Mouse (Mus musculus) neural tube, embryonic 15.5 days (tissue): ENCODE measurements around the gene Phgr1. TPM values are rescaled to one million over a fixed set of nuclear protein-coding genes. Genes with fewer than 3 reads are reported as not detected.

ENCODE experiments used
- ATAC-seq: fragments of 200-750 bp; cut with Nextera tagmentation; 2 replicates; pipeline ENCODE4 v1.8.0; 2017; ENCODE audit warnings: mild to moderate bottlenecking, moderate TSS enrichment, moderate library complexity; ENCODE audit not compliant: low FRiP score
- H3K27ac ChIP-seq: fragments of 300-500 bp; sonication (generic); replicated peaks from 2 replicates; pipeline ENCODE4 v1.5.1; 2015; ENCODE audit warnings: mild to moderate bottlenecking, inconsistent platforms
- H3K27me3 ChIP-seq: fragments of 300-500 bp; sonication (generic); replicated peaks from 2 replicates; pipeline ENCODE4 v1.6.1; 2015; ENCODE audit warnings: inconsistent platforms
- H3K36me3 ChIP-seq: fragments of 300-500 bp; sonication (generic); 2 replicates; pipeline ENCODE4 v1.6.1; 2015; ENCODE audit warnings: inconsistent platforms
- H3K4me1 ChIP-seq: fragments of 300-500 bp; sonication (generic); 2 replicates; pipeline ENCODE4 v1.6.1; 2015; ENCODE audit warnings: inconsistent platforms
- H3K4me2 ChIP-seq: fragments of 300-500 bp; sonication (generic); 2 replicates; pipeline ENCODE4 v1.6.1; 2015; ENCODE audit warnings: inconsistent platforms, mild to moderate bottlenecking, moderate library complexity
- H3K4me3 ChIP-seq: fragments of 300-500 bp; sonication (generic); replicated peaks from 2 replicates; pipeline ENCODE4 v1.5.1; 2015; ENCODE audit warnings: mild to moderate bottlenecking, inconsistent platforms
- H3K9ac ChIP-seq: fragments of 300-500 bp; sonication (generic); replicated peaks from 2 replicates; pipeline ENCODE4 v1.6.1; 2015; ENCODE audit warnings: mild to moderate bottlenecking, inconsistent platforms
- H3K9me3 ChIP-seq: fragments of 300-500 bp; sonication (generic); replicated peaks from 2 replicates; pipeline ENCODE4 v1.6.1; 2016; ENCODE audit warnings: inconsistent platforms
- WGBS: fragments of 180-500 bp; shearing (Covaris S2); methylation state at CpG from one replicate; pipeline ENCODE4 v1.1.7; 2015; ENCODE audit warnings: mixed read lengths; 5-methylcytosine and 5-hydroxymethylcytosine counted together
- polyA plus RNA-seq: library from polyadenylated mRNA; unstranded; fragments of >200 nt; fragmentation: Nextera tagmentation; extraction: Ambion mirVana; gene quantifications from 2 replicates; pipeline ENCODE4 v1.2.1, GENCODE M21; 2015

The Phgr1 gene
- polyA plus RNA-seq, 1 experiment from 2014 or later = not detected

- Histone ChIP-seq H3K4me2 (no peak overlapping the region), H3K27me3 (peaks cover 3% of the 10 kb centered on the region; the same call in 1 of the 2 replicates), H3K27ac (no peak overlapping the region), H3K4me3 (no peak overlapping the region), H3K9ac (no peak overlapping the region), H3K9me3 (no peaks in the 10 kb centered on the region), H3K4me1 (peaks cover 10% of the 10 kb centered on the region; the same call in 1 of the 2 replicates), H3K36me3 (peaks cover 55% of the 10 kb centered on the region)
- WGBS = 86% methylated on average over 4 of the region's 4 CpGs
- no peak for ATAC-seq
Observed at GRCm38 (mm10) chr2:118793636-118794035, 21.1 kb downstream of the Phgr1 start.

GRCm38 (mm10) chr2:118802542-118803118 lies 30.1 kb downstream of the Phgr1 start:
- Histone ChIP-seq H3K27ac (no peak overlapping the region), H3K9me3 (no peaks in the 10 kb centered on the region), H3K9ac (no peak overlapping the region), H3K27me3 (no peaks in the 10 kb centered on the region), H3K4me1 (no peaks in the 10 kb centered on the region), H3K4me2 (no peak overlapping the region), H3K4me3 (no peak overlapping the region), H3K36me3 (no peaks in the 10 kb centered on the region)
- 80% methylated on average over 4 of the region's 4 CpGs for WGBS
- ATAC-seq = no peak

GRCm38 (mm10) chr2:118804474-118804873 lies 31.9 kb downstream of the Phgr1 start:
- no peak overlapping the region for H3K9ac ChIP-seq
- H3K27me3 ChIP-seq = no peaks in the 10 kb centered on the region
- no peaks in the 10 kb centered on the region for H3K9me3 ChIP-seq
- H3K4me2 ChIP-seq = no peak overlapping the region
- no peak for ATAC-seq
- 84% methylated on average over 2 of the region's 2 CpGs for WGBS
- H3K27ac ChIP-seq = no peak overlapping the region
- H3K4me3 ChIP-seq = no peak overlapping the region
- no peaks in the 10 kb centered on the region for H3K4me1 ChIP-seq
- no peaks in the 10 kb centered on the region for H3K36me3 ChIP-seq

GRCm38 (mm10) chr2:118805137-118805536 lies 32.6 kb downstream of the Phgr1 start:
- H3K4me1 ChIP-seq = no peaks in the 10 kb centered on the region
- H3K4me3 ChIP-seq = no peak overlapping the region
- H3K36me3 ChIP-seq = no peaks in the 10 kb centered on the region
- H3K27me3 ChIP-seq = no peaks in the 10 kb centered on the region
- H3K9ac ChIP-seq = no peak overlapping the region
- ATAC-seq = no peak
- H3K27ac ChIP-seq = no peak overlapping the region
- H3K4me2 ChIP-seq = no peak overlapping the region
- 78% methylated on average over 3 of the region's 3 CpGs for WGBS
- H3K9me3 ChIP-seq = no peaks in the 10 kb centered on the region

GRCm38 (mm10) chr2:118805756-118806155 lies 33.2 kb downstream of the Phgr1 start:
- Histone ChIP-seq H3K4me2 (no peak overlapping the region), H3K4me1 (no peaks in the 10 kb centered on the region), H3K36me3 (no peaks in the 10 kb centered on the region), H3K4me3 (no peak overlapping the region), H3K9ac (no peak overlapping the region), H3K27me3 (no peaks in the 10 kb centered on the region), H3K9me3 (no peaks in the 10 kb centered on the region), H3K27ac (no peak overlapping the region)
- no peak for ATAC-seq
- 29% methylated on average over 3 of the region's 3 CpGs for WGBS

- Histone ChIP-seq H3K9me3 (no peaks in the 10 kb centered on the region), H3K27me3 (no peaks in the 10 kb centered on the region), H3K9ac (no peak overlapping the region), H3K4me2 (no peak overlapping the region), H3K27ac (no peak overlapping the region), H3K4me1 (no peaks in the 10 kb centered on the region), H3K4me3 (no peak overlapping the region), H3K36me3 (no peaks in the 10 kb centered on the region)
- ATAC-seq = no peak
- WGBS = 78% methylated on average over 4 of the region's 4 CpGs
Observed at GRCm38 (mm10) chr2:118806860-118807259, 34.3 kb downstream of the Phgr1 start.

- Histone ChIP-seq H3K9me3 (no peaks in the 10 kb centered on the region), H3K4me3 (no peak overlapping the region), H3K9ac (no peak overlapping the region), H3K27ac (no peak overlapping the region), H3K27me3 (no peaks in the 10 kb centered on the region), H3K36me3 (no peaks in the 10 kb centered on the region), H3K4me2 (no peak overlapping the region), H3K4me1 (peaks cover 13% of the 10 kb centered on the region)
- 27% methylated on average over 2 of the region's 2 CpGs for WGBS
- ATAC-seq = no peak
Observed at GRCm38 (mm10) chr2:118810861-118811260, 38.3 kb downstream of the Phgr1 start.

GRCm38 (mm10) chr2:118812724-118813123 lies 40.2 kb downstream of the Phgr1 start:
- H3K4me3 ChIP-seq = no peak overlapping the region
- no peak overlapping the region for H3K27ac ChIP-seq
- H3K4me2 ChIP-seq = no peak overlapping the region
- peaks cover 13% of the 10 kb centered on the region for H3K4me1 ChIP-seq
- no peaks in the 10 kb centered on the region for H3K36me3 ChIP-seq
- no peaks in the 10 kb centered on the region for H3K9me3 ChIP-seq
- no peaks in the 10 kb centered on the region for H3K27me3 ChIP-seq
- no peak overlapping the region for H3K9ac ChIP-seq
- no peak for ATAC-seq
- 75% methylated on average over 1 of the region's 1 CpGs for WGBS

- Histone ChIP-seq H3K9ac (peak within 1 kb of the TSS; percentile 48), H3K4me3 (peak within 1 kb of the TSS; percentile 66), H3K9me3 (no peaks in the 10 kb centered on the region), H3K27ac (no peak within 1 kb of the TSS), H3K36me3 (no peaks in the 10 kb centered on the region), H3K4me2 (peak within 1 kb of the TSS; percentile 95), H3K27me3 (no peaks in the 10 kb centered on the region), H3K4me1 (peaks cover 13% of the 10 kb centered on the region)
- WGBS = 1% methylated on average over 49 of the region's 49 CpGs
- ATAC-seq = peak; percentile 95
Observed at GRCm38 (mm10) chr2:118813981-118814836, 41.6 kb downstream of the Phgr1 start, which contains the start of gene Knstrn. Knstrn (plus strand) TSS chr2:118814003.

GRCm38 (mm10) chr2:118822800-118823199 lies 50.2 kb downstream of the Phgr1 start:
- no peaks in the 10 kb centered on the region for H3K27me3 ChIP-seq
- H3K36me3 ChIP-seq = 0 out of 2 replicates have a peak, but pooled peaks cover 3% of the 10 kb centered on the region
- ATAC-seq = no peak
- H3K4me1 ChIP-seq = no peaks in the 10 kb centered on the region
- 96% methylated on average over 5 of the region's 5 CpGs for WGBS
- no peaks in the 10 kb centered on the region for H3K9me3 ChIP-seq
- no peak overlapping the region for H3K27ac ChIP-seq
- H3K4me3 ChIP-seq = no peak overlapping the region
- H3K4me2 ChIP-seq = no peak overlapping the region
- H3K9ac ChIP-seq = no peak overlapping the region

GRCm38 (mm10) chr2:118824396-118824795 lies 51.8 kb downstream of the Phgr1 start:
- H3K9me3 ChIP-seq = no peaks in the 10 kb centered on the region
- H3K36me3 ChIP-seq = 0 out of 2 replicates have a peak, but pooled peaks cover 3% of the 10 kb centered on the region
- no peak overlapping the region for H3K4me2 ChIP-seq
- H3K27me3 ChIP-seq = no peaks in the 10 kb centered on the region
- no peak overlapping the region for H3K27ac ChIP-seq
- H3K4me3 ChIP-seq = no peak overlapping the region
- H3K9ac ChIP-seq = no peak overlapping the region
- WGBS = 96% methylated on average over 4 of the region's 4 CpGs
- ATAC-seq = no peak
- H3K4me1 ChIP-seq = no peaks in the 10 kb centered on the region
